Mouse (Mus musculus) lung, adult 2 months (tissue): Measurements from ENCODE around the gene Gfod1.

ENCODE experiments used
- CTCF ChIP-seq: fragments of 200-500 bp; IDR thresholded peaks from 2 replicates; pipeline ENCODE4 v1.5.1; 2011; ENCODE audit warnings: mild to moderate bottlenecking, low read length, control low read depth; ENCODE audit not compliant: insufficient read depth
- POLR2A ChIP-seq: fragments of 200-500 bp; IDR thresholded peaks from 2 replicates; pipeline ENCODE4 v1.6.1; 2011; ENCODE audit warnings: low read depth, mild to moderate bottlenecking, control low read depth, low read length, borderline replicate concordance; ENCODE audit errors: extremely low read depth

DNA sequence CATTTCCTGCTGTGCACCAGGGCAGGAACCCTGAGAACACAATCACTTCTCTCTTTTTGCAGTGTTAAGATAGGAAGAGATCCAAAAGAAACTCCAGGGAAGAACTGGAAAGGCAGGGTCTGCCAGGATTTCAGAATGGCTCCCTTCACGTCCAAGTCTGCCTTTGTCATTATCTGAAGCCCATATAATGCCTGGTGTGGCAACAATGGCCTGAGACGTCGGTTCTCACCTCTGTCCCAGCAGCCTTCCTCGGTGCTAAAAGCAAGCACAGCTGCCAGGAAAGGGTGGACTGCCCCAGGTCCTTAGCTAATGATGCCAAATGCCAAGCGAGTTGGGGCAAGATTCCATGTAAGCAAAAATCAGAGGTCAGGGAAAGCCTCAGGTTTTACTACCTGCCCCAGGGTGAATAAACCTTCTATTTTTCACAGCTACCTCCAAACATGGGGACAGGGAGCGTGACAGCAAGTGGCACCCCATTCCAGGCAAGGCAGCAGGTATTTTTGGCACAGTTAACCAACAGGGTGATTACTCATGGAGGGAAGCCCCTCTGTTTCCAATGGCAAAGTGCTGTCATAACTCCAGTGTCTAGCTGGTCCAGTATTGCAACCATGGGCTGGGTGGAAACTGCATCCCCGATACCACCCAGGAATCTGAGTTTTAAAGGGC lies 7.7 kb downstream of the Gfod1 start:
- no peak for TF ChIP-seq CTCF
- no peak for TF ChIP-seq POLR2A
